ENCODE assay signal across 28 mouse cellular contexts in the genomic region with DNA sequence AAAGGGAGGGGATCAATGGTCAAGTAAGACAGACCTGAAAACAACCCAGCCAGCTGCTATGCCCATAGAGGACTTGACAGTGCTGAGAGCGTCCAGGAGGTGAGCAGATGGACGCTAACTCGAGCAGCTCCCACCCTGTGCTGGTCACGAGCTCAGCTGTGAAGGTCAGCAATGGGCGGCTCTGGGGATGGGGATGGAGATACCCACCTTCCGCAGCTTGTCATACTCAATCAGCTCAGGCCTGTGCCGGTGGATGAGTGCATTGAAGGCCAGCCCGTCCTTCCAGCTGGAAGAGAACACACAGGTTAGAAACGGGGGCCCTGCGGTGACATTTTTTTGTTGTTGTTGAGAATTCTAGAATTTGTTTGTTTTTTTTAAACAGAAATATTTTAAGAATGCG. TPM values are rescaled to one million over a fixed set of nuclear protein-coding genes. Genes with fewer than 3 reads are reported as not detected.
DNase-seq lines count a peak whose midpoint lies in the region; ATAC-seq and TF ChIP-seq lines count a peak whose summit lies in the region.
"Had no signal": no experiment of that assay in that cellular context is flagged by ENCODE, and none has a peak within 500 bp of the region (broad histone marks: within the 10 kb centered on the region; RNA-seq: fewer than 3 reads in every experiment).

No protein-coding gene starts in this region.

- H3K4me3 ChIP-seq in heart, embryonic 13.5 days: no peak overlapping the region
- H3K4me3 ChIP-seq in kidney, embryonic 15.5 days (replicated peaks): no peak overlapping the region
- no peak overlapping the region for H3K4me3 ChIP-seq in neural tube, embryonic 15.5 days (replicated peaks)
- H3K4me3 ChIP-seq in stomach, postnatal 0 days (ENCODE audit: low read depth, low read length): no peak overlapping the region
- H3K4me3 ChIP-seq: embryonic facial prominence, embryonic 13.5 days; erythroblast, embryonic 14.5 days; forebrain, embryonic 12.5 days; midbrain, embryonic 12.5 days had no signal

- no peak for ATAC-seq in heart, embryonic 13.5 days (ENCODE audit: extremely low read depth, insufficient number of reproducible peaks, low FRiP score, low TSS enrichment)
- no peak for ATAC-seq in kidney, embryonic 15.5 days (replicated peaks; ENCODE audit: low FRiP score)
- ATAC-seq in neural tube, embryonic 15.5 days (ENCODE audit: low FRiP score): 0 out of 2 replicates have a peak, but pooled peaks have one; percentile 15
- ATAC-seq in stomach, postnatal 0 days (ENCODE audit: low FRiP score, low TSS enrichment): no peak
- ATAC-seq: hindbrain, postnatal 0 days had no signal

- 77% methylated on average over 11 of the region's 11 CpGs for WGBS in heart, embryonic 13.5 days
- 74% methylated on average over 11 of the region's 11 CpGs for WGBS in kidney, embryonic 15.5 days
- WGBS in neural tube, embryonic 15.5 days: 84% methylated on average over 11 of the region's 11 CpGs
- 70% methylated on average over 11 of the region's 11 CpGs for WGBS in stomach, postnatal 0 days

- no peaks in the 10 kb centered on the region for H3K9me3 ChIP-seq in heart, embryonic 13.5 days
- no peaks in the 10 kb centered on the region for H3K9me3 ChIP-seq in kidney, embryonic 15.5 days (replicated peaks)
- no peaks in the 10 kb centered on the region for H3K9me3 ChIP-seq in neural tube, embryonic 15.5 days (replicated peaks)
- H3K9me3 ChIP-seq in stomach, postnatal 0 days (ENCODE audit: control insufficient read depth, low read length): no peaks in the 10 kb centered on the region
- H3K9me3 ChIP-seq: embryonic facial prominence, embryonic 13.5 days; forebrain, embryonic 12.5 days; midbrain, embryonic 12.5 days had no signal

- peaks cover 100% of the 10 kb centered on the region for H3K36me3 ChIP-seq in heart, embryonic 13.5 days
- H3K36me3 ChIP-seq in kidney, embryonic 15.5 days: peaks cover 100% of the 10 kb centered on the region
- H3K36me3 ChIP-seq in neural tube, embryonic 15.5 days: peaks cover 94% of the 10 kb centered on the region
- H3K36me3 ChIP-seq in stomach, postnatal 0 days (ENCODE audit: control insufficient read depth, insufficient read depth, low read length): peaks cover 67% of the 10 kb centered on the region

- no peaks in the 10 kb centered on the region for H3K27me3 ChIP-seq in heart, embryonic 13.5 days (replicated peaks)
- no peaks in the 10 kb centered on the region for H3K27me3 ChIP-seq in kidney, embryonic 15.5 days
- H3K27me3 ChIP-seq in neural tube, embryonic 15.5 days (replicated peaks): no peaks in the 10 kb centered on the region
- no peaks in the 10 kb centered on the region for H3K27me3 ChIP-seq in stomach, postnatal 0 days (ENCODE audit: control insufficient read depth, insufficient read depth, low read length)
- H3K27me3 ChIP-seq: embryonic facial prominence, embryonic 13.5 days; forebrain, embryonic 12.5 days; midbrain, embryonic 12.5 days had no signal

- no peak overlapping the region for H3K4me2 ChIP-seq in heart, embryonic 13.5 days
- no peak overlapping the region for H3K4me2 ChIP-seq in kidney, embryonic 15.5 days
- no peak overlapping the region for H3K4me2 ChIP-seq in neural tube, embryonic 15.5 days
- H3K4me2 ChIP-seq in stomach, postnatal 0 days (replicated peaks; ENCODE audit: low read depth): no peak overlapping the region
- H3K4me2 ChIP-seq: embryonic facial prominence, embryonic 13.5 days; forebrain, embryonic 12.5 days; lung, embryonic 14.5 days; midbrain, embryonic 12.5 days had no signal

- peaks cover 35% of the 10 kb centered on the region for H3K4me1 ChIP-seq in heart, embryonic 13.5 days
- peaks cover 33% of the 10 kb centered on the region for H3K4me1 ChIP-seq in kidney, embryonic 15.5 days
- H3K4me1 ChIP-seq in neural tube, embryonic 15.5 days: peaks cover 21% of the 10 kb centered on the region
- H3K4me1 ChIP-seq in stomach, postnatal 0 days (replicated peaks; ENCODE audit: control insufficient read depth, insufficient read depth): peaks cover 2% of the 10 kb centered on the region; the same call in 1 of the 2 replicates
- H3K4me1 ChIP-seq: forebrain, embryonic 12.5 days; midbrain, embryonic 12.5 days had no signal

- peak overlapping the region; percentile 86 for H3K27ac ChIP-seq in heart, embryonic 13.5 days (replicated peaks)
- H3K27ac ChIP-seq in kidney, embryonic 15.5 days: peak overlapping the region; percentile 82
- H3K27ac ChIP-seq in neural tube, embryonic 15.5 days (replicated peaks): no peak overlapping the region
- 0 out of 2 replicates have a peak overlapping the region, but pooled peaks have one; percentile 18 for H3K27ac ChIP-seq in stomach, postnatal 0 days (replicated peaks)
- H3K27ac ChIP-seq: embryonic facial prominence, embryonic 13.5 days; forebrain, embryonic 12.5 days; liver, embryonic 14.5 days; midbrain, embryonic 12.5 days had no signal

- no peak for TF ChIP-seq EP300 in stomach, postnatal 0 days (optimal IDR thresholded peaks at IDR 0.05)

- TF ChIP-seq CTCF in stomach, postnatal 0 days (IDR thresholded peaks at IDR 0.05; ENCODE audit: low read depth): no peak

- DNase-seq in heart, postnatal 25 days (ENCODE audit: low spot score): no peak
- DNase-seq in kidney, adult 18-20 months: no peak
- no peak for DNase-seq in neural tube, embryonic 10.5 days (ENCODE audit: extremely low spot score, low spot score)
- no peak for DNase-seq in stomach, postnatal 0 days (ENCODE audit: low spot score)
- no peak for DNase-seq in testis, postnatal 10 days (ENCODE audit: low spot score)
- DNase-seq: adrenal gland, adult 2 months; cerebellum, adult 11-12 months; cerebellum, postnatal 10 days; embryo, embryonic 11 days; gastrocnemius, postnatal 10 days; heart, adult 18-20 months; kidney, adult 11 months; lung, embryonic 14.5 days; right cerebral cortex, postnatal 25 days; thymus, postnatal 25 days had no signal

- intact Hi-C loops in heart, postnatal 25 days (cut with DNase I): no loop called here

- H3K9ac ChIP-seq in heart, embryonic 13.5 days: no peak overlapping the region
- H3K9ac ChIP-seq in kidney, embryonic 15.5 days: no peak overlapping the region
- H3K9ac ChIP-seq in neural tube, embryonic 15.5 days (replicated peaks): no peak overlapping the region
- no peak overlapping the region for H3K9ac ChIP-seq in stomach, postnatal 0 days (ENCODE audit: low read length)
- H3K9ac ChIP-seq: forebrain, embryonic 12.5 days; liver, embryonic 14.5 days; lung, embryonic 14.5 days; midbrain, embryonic 12.5 days had no signal

RNA-seq across cellular contexts. Expression of a gene that starts 31.9 kb away (rescaled TPM):
- 0.15 and 0.38 TPM in 2 replicates for polyA plus RNA-seq in heart, embryonic 13.5 days (2015; fragmentation: Nextera tagmentation; extraction: Ambion mirVana)
- under 1 TPM; 0.08 to 0.22 TPM for total RNA-seq in heart, postnatal 25 days (2021)
- polyA plus RNA-seq in kidney, embryonic 15.5 days (2015; fragmentation: Nextera tagmentation; extraction: Ambion mirVana): 0.36 and 0.64 TPM in 2 replicates
- 0.35 and 0.60 TPM in 2 replicates for polyA plus RNA-seq in neural tube, embryonic 15.5 days (2015; fragmentation: Nextera tagmentation; extraction: Ambion mirVana)
- polyA plus RNA-seq in stomach, postnatal 0 days (2015; fragmentation: Nextera tagmentation; extraction: Ambion mirVana): 1.9 and 2.3 TPM in 2 replicates
- total RNA-seq: hematopoietic stem cell, adult 5-6 weeks; hindbrain, postnatal 0 days; megakaryocyte, adult 5-6 weeks had no signal
- polyA plus RNA-seq: erythroblast, embryonic 14.5 days had no signal

RNA-seq across cellular contexts. Expression of a gene that starts 49.0 kb away (rescaled TPM):
- 259 and 266 TPM in 2 replicates for polyA plus RNA-seq in heart, embryonic 13.5 days (2015; fragmentation: Nextera tagmentation; extraction: Ambion mirVana)
- 100 to 1,000 TPM in 1 of 2 experiments, 10 to 100 TPM in 1; 77.0 to 101 TPM for total RNA-seq in heart, postnatal 25 days (2021)
- polyA plus RNA-seq in kidney, embryonic 15.5 days (2015; fragmentation: Nextera tagmentation; extraction: Ambion mirVana): 288 and 312 TPM in 2 replicates
- polyA plus RNA-seq in neural tube, embryonic 15.5 days (2015; fragmentation: Nextera tagmentation; extraction: Ambion mirVana): 141 and 177 TPM in 2 replicates
- polyA plus RNA-seq in stomach, postnatal 0 days (2015; fragmentation: Nextera tagmentation; extraction: Ambion mirVana): 216 and 227 TPM in 2 replicates

RNA-seq across cellular contexts. Expression of a gene that starts 49.5 kb away (rescaled TPM):
- 1.5 and 1.6 TPM in 2 replicates for polyA plus RNA-seq in heart, embryonic 13.5 days (2015; fragmentation: Nextera tagmentation; extraction: Ambion mirVana)
- 1 to 10 TPM; 1.8 to 1.9 TPM for total RNA-seq in heart, postnatal 25 days (2021)
- polyA plus RNA-seq in kidney, embryonic 15.5 days (2015; fragmentation: Nextera tagmentation; extraction: Ambion mirVana): 1.9 and 3.1 TPM in 2 replicates
- polyA plus RNA-seq in neural tube, embryonic 15.5 days (2015; fragmentation: Nextera tagmentation; extraction: Ambion mirVana): 3.3 and 4.8 TPM in 2 replicates
- 296 and 301 TPM in 2 replicates for polyA plus RNA-seq in stomach, postnatal 0 days (2015; fragmentation: Nextera tagmentation; extraction: Ambion mirVana)
- total RNA-seq: hematopoietic stem cell, adult 5-6 weeks; layer of hippocampus, postnatal 14 days; left cerebral cortex, adult 8-10 months; megakaryocyte, adult 5-6 weeks had no signal
- polyA plus RNA-seq: erythroblast, embryonic 14.5 days had no signal

Comparison
In these comparisons a context has a peak if more than half of its experiments do, and no peak if none do; other contexts are left out.
1. RNA of a gene that starts 49.5 kb away (polyA plus RNA-seq): 296 to 301 TPM in stomach, postnatal 0 days; 3.3 to 4.8 TPM in neural tube, embryonic 15.5 days, 1.9 to 3.1 TPM in kidney, embryonic 15.5 days and 1.5 to 1.6 TPM in heart, embryonic 13.5 days; every median in the first group is over 10 times any median in the second.